Mouse (Mus musculus) granulocyte monocyte progenitor cell, adult 5-6 weeks (primary cell): ENCODE results near the gene Clip2. TPM values are rescaled to one million over a fixed set of nuclear protein-coding genes. Genes with fewer than 3 reads are reported as not detected.
"Not testable (repeated sequence)": the region's sequence is repeated elsewhere in the genome, so short reads cannot be mapped to it uniquely, and the experiment has no call there.

Source experiments
- ATAC-seq: replicated peaks from 2 replicates; pipeline ENCODE4 v1.8.0; 2016; ENCODE audit warnings: mild to moderate bottlenecking, moderate TSS enrichment, inconsistent platforms; ENCODE audit not compliant: poor library complexity, severe bottlenecking
- total RNA-seq, 2 experiments: library from RNA; stranded (forward) in 1 of 2; stranded (reverse) in 1 of 2; fragments of 200-712, 200-1000 nt in 1 of 2; fragments of >200 nt in 1 of 2; fragmentation: Nextera tagmentation in 1 of 2; gene quantifications; 2 replicates each; pipeline ENCODE4 v1.2.3; 2014 to 2017

Clip2 gene
- total RNA-seq, 2 experiments from 2014 or later = 4.5 to 7.9 TPM

GRCm38 (mm10) chr5:134492956-134493355, 59.3 kb downstream of the Clip2 start:
- ATAC-seq = no peak

DNA sequence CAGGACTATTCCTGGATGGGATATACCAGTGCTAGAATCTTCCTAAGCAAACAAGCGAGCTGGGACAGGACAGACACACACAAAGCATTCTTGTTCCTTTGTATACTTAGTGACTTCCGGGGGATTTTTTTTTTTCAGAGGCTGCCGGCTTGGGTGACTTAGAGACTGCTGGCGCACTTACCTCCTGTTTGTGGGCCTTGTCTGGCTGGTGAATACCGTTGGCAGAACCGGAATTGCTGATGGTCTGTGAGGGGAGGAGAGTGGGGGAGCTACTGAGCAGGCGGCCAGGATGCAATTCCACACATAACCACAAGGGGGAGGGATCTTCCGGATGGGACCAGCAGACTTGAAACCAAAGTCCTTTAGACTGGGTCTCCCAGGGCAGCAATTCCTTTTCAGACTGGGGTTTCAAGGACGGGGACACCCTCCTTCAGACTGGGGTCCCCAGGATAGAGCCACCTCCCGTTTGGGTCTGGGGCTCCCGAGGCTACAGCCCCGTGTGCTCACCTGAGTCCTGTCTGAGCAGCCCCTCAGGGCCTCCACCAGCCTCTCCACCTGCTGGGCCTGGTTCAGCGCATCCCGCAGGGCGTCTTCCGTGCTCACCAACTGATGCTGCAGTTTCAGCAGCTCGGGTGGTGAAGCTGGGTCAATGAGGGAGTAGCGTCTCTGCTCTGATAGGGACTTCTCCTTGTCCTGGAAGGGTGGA, 60.4 kb downstream of the Clip2 start:
- peak; percentile 84 for ATAC-seq

DNA sequence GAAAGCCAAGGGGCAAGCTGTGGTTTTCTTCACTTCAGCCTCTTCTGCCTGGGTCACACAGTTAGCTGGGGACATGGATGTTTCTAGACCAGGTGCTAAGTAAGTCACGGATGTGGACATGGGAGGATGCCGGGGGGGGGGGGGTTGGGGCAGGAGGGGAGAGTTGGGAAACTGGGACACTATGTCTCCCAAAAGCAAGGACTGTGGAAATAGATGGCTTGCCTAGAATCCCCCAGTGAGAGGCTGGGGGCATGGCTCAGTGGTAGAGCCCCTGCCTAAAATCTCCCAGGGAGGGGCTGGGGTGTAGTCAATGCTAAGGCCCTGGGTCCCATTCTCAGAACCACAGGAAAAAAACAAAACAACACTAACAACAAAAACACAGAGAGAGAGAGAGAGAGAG, 61.0 kb downstream of the Clip2 start:
- ATAC-seq = no peak

DNA sequence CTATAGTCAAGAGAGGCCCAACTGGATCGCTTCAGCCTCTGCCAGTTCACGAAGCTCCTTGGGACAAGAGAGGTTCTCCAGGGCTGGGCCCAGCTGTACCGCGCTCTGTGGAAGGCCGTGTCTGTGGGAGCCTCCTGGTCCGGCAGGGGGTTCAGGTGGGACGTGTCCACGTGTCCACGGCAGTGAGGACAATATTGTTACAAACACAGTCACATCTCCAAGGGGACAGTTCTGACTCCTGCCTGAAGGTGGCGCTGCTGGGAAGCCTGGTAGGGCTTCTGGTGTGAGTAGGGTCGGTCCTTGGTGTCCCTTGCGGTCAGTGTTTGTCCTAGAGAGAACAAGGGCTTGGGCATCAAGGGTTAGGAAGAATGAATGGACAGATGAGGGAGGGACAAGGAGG, 61.8 kb downstream of the Clip2 start:
- ATAC-seq = no peak

GRCm38 (mm10) chr5:134489583-134489982, 62.7 kb downstream of the Clip2 start:
- ATAC-seq = peak; percentile 55

DNA sequence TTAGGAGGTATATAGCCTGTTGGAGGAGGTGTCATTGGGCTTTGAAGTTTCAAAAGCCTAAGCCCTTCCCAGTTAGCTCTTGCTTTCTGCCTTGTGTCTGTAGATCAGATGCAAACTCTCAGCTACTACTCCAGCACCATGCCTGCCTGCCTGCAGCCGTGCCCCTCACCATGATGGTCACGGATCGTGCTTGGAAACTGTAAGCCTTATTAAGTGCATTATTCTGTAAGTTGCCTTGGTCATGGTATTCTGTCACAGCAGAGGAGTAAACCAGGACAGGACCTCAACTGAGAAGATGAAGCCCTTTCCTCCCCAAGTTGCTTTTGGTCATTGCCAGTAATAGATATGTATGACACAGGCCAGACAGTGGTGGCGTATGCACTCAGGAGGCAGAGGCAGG, 63.6 kb downstream of the Clip2 start:
- ATAC-seq = no peak

DNA sequence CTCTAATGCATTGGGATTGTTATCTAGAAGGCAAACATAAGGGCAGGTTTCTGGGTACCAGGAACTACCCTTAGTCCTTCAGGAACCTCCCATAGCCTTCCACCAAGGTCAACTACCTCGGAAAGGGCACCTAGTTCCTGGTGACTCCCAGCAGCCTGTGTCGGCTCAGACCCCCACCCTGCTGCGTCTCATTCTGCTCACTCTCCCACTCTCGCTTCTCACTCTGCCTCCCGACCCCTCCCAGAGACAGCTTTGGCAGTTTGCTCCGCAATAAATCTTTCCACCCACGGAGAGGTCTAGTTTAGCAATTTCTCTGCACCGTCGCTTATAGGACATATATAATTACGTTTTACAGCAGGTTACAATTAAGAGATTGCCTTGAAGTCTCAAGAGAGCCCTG, 64.2 kb downstream of the Clip2 start:
- ATAC-seq = no peak

DNA sequence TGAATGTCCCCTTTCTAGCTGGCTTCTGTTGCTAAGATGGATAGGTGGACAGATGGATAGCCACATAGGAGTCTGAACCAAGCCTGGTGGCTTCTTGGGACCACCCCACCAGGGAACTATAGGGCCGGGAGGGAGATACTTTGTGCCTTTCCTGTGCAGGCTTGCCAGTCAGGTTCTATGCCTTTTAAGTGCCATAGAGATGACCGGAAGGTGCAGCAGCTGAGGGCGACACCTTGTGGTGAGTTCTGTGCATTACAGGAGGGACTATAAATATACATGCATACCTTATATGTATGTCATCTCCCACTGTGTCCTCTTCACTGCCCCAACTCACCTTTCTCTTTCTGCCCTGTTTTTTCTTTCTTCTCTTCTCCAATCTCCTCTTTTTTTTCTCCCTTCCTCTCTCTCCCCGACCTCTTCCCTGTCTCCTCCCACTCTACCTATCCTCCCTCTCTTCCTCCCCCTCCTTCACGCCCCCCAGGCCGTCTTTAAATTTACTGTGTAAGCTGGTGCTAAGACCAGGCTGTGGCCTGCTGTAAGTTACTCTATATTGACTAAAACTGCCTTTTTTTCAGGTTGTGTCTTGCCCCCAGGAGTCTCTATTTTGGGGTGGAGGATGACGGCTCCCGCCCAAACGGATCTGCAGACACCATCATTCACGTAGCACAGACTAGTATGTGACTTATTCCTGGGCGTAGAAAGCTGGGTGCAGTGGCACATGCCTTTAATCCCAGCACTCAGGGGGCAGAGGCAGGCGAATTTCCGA, 66.2 kb downstream of the Clip2 start:
- peak; percentile 77 for ATAC-seq

DNA sequence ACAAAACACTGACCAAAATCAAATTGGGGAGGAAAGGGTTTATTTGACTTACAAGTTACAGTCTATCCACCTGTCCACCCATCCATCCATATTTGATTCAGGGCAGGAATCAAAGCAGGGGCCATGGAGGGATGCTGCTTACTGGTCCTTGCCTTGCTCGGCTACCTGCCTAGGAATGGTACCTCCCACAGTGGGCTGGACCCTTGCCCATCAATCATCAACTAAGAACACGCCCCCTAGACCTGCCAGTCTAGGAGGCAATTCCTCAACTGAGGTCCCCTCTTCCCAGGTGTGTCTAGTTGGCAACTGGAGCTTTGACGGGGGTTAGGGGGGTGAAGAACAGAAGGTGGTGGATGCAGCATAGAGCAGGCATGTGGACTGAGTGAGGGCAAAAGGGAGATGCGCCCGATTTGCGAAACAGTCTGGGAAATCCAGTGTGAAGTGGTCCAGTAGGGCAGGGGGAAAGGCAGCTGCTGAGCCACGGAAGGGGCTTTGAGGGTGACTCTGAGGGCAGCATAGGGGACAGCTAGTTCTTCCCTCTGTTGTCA, 67.0 kb downstream of the Clip2 start:
- no peak for ATAC-seq

DNA sequence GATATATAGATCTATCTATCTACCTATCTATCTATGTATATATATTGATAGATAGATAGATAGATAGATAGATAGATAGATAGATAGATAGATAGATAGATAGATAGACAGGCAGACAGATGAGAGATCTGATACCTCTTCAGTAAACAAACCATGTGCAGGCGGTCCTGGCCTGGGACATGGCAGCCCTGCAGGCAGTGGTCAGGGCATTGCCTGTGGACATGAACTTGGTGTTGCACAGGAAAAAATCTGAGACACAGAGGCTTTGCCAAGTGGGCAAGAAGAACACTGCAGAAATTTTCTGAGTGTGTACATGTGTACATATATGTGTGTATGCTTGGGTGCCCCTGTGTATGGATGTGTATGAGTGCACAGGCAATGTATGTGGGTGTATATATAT, 68.9 kb downstream of the Clip2 start:
- no peak for ATAC-seq

- ATAC-seq = no peak
Observed at GRCm38 (mm10) chr5:134482331-134482730, 69.9 kb downstream of the Clip2 start.

DNA sequence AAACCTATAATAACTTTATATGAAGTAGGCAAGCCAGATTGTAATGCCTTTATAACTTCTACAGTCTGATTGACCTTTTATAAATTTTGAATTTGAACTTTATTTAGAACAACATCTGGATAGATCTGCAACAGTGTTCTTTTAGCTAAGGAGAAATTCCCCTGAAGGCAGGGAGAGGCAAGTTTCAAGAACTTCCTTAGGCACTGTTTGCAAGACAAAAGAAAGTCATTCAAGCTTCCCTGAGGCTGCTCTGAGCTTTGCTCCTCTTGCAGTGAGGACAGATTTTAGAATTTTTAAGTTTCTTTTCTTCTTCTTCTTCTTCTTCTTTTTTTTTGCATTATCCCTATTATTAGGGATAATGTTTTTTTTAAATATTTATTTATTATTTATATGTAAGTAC, 73.3 kb downstream of the Clip2 start:
- ATAC-seq = not testable (repeated sequence)

DNA sequence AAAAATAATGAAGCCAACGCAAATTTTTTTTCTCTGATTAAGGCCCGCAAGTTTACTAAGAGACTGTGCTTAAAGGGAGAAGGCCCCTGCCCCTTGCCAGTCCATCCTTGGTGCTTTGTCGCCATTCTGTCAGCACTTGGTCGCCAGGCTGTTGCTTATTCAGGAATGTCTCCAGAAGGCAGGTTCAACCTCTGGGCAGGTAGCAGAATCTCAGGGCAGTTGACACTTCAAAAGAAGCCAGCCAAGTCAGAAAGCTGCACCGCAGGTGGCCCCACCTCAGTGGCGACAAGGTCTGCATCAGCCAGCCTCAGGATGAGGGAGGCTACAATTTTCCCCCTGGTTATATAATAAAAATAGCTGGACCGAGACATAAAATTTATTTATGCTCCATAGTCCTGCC, 76.5 kb downstream of the Clip2 start:
- ATAC-seq = not testable (repeated sequence)

- no peak for ATAC-seq
Observed at GRCm38 (mm10) chr5:134475006-134475605, 77.1 kb downstream of the Clip2 start.

DNA sequence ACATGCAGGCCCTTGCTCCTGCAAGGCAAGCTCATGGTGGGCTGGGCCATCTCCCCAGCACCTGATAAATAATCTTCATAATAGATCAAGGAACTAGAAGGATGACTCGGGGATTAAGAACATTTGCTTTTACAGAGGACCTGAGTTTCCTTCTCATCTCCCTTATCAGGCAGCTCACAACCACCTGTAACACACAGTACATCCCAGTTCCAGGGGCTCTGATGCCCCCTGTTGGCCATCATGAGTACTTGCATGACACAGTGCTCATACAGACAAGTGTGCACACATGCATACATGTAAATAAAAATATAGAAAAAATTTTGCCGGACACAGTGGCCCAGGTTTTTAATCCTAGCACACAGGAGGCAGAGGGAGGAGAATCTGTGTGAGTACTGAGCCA, 78.3 kb downstream of the Clip2 start:
- peak; percentile 81 for ATAC-seq

DNA sequence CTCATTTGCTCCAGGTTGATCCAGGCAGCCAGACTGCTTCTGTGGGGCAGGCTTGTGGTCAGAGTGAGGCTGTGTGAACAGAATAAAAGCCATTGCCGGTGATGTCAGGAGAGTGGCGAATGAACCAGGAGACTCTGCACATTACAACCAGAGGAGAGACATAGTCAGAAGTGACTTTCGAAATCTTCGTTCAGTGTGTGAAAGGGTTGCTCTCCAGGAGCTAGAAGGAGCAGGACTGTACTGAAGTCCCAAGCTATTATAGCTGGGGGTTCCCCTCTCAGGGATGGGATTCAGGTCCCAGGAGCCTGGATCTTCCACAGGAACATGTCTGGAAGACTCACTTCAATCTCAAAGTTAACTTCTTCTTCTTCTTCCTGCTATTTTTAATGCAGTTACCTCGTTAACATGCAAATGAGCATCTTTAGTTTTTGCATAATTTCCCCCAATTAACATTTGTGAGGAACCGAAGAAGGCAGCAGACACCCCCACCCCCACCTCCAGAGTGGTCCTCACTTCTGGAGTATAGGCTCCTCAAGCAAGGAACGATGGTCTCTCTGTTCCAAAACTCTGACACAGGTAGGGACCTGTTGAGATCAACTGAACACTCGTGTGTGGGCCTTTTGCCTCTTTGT, 81.6 kb downstream of the Clip2 start:
- no peak for ATAC-seq

GRCm38 (mm10) chr5:134469559-134470150, 82.6 kb downstream of the Clip2 start:
- ATAC-seq = no peak

DNA sequence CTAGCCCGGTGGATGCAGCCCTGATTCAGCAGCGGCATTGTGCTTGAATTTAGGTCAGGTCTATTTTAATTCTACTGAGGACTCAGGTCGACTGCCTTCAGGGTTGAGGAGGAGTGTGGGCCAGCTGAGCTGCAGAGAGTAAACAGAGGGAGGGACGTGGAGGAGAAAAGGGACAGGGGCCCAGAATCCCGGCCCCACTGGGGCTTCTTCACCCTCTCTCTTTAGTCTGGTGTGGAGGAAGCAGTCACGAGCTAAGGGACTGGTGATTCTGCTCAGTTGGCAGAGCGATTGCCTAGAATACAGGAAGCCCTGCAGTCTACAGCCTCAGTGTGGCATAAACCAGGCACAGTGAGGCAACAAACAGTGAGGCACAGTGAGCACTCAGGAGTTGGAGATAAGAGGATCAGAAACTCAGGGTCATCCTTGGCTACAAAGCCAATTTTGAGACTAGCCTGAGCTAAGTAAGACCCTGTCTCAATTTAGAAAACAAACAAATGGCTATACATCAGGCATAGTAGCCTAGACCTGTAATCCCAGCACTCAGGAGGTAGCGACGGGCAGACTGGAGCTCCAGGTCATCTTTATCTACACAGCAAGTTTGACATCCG, 84.0 kb downstream of the Clip2 start:
- peak; percentile 87 for ATAC-seq

DNA sequence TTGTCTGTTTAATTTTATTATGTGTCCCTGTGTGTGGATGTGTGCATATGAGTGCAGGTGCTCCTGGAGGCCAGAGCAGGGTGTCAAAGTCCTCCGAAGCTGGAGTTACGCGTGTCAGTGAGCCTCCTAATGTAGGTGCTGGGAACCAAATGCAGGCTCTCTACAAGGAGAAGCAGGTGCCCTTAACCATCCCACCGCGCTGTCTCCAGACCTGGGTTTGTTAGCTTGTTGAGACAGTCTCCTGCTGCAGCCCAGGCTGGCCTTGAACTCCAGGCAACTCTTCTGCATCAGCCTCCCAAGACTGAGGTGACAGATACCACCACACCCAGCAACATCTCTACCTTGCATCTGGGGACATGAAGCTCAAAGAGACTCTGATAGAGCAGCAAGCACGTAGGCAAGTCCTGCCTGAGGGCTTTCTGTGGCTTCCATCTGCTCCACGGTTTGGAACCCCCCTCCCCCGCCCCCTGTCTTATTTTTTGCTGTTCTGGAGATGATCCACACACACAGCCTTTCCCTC, 85.1 kb downstream of the Clip2 start:
- no peak for ATAC-seq
